Mouse (Mus musculus): ENCODE results near the gene Tiam1. TPM values are rescaled to one million over a fixed set of nuclear protein-coding genes. Genes with fewer than 3 reads are reported as not detected.
A peak's percentile ranks its signal among the peaks of the same experiment; 100 is the strongest.

The Tiam1 gene
- polyA plus RNA-seq, 1 experiment from 2014 or later: 19.4 TPM

DNA sequence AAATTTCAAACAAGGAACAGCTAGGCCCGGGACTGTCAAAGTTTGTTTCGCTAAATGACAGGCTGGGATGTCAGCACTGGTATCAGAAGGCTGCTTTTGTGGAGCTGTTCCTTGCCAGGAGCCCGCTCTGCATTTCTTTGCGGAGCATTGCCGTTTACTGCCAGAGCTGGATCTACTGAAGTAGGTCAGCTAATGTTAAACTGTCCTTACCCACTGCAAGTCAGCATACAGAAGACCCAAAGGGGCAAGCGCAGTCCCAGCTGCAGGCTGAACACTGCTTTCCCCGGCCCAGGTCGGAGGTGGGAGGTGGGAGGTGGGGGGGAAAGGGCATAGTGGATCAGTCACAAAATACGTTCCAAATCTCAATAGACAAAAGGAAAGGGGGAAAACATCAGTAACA lies 326.3 kb downstream of the Tiam1 start:
- Histone ChIP-seq H3K36me3 (peaks cover 21% of the 10 kb centered on the region), H3K4me3 (peak overlapping the region; percentile 58), H3K27me3 (ENCODE audit: insufficient read depth, poor library complexity, severe bottlenecking) (peaks cover 76% of the 10 kb centered on the region), H3K9me3 (0 out of 2 replicates have a peak, but pooled peaks cover 3% of the 10 kb centered on the region), H3K4me1 (replicated peaks) (peaks cover 43% of the 10 kb centered on the region), H3K27ac (peak overlapping the region; percentile 51)
- no peak for DNase-seq (ENCODE audit: low spot score)
- 3% methylated on average over 9 of the region's 9 CpGs for WGBS

DNA sequence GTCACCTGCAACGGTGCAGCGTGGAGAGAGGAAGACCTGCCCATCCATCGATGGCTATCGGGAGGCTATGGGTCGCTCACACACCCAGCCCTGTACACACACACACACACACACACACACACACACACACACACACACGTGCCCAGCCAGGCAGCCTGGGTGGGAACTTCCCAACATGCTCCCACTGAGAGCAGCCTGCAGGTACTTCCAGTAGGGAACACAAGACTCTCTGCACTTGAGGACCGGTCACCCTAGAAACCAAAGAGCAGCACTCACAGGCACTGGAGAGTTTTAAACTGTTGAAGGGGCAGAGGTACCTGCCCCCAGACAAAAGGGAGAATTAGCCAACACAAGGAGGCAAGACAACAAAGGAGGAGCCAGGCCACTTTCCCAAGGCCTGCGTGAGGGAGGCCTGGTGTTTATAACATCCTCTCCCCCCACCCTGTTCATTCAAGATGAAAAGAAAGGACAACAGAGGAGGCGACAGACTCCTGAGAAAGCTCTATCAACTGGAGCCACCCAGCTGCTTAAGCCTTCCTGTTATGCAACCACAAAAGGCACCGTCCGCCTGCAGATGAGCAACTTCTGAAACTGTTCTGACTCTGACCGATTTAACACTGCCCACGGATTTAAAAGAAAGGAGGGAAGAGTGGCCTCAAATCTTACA lies 326.9 kb downstream of the Tiam1 start:
- Histone ChIP-seq H3K27ac (peak overlapping the region; percentile 51), H3K36me3 (peaks cover 25% of the 10 kb centered on the region), H3K4me3 (peak overlapping the region; percentile 58), H3K9me3 (0 out of 2 replicates have a peak, but pooled peaks cover 3% of the 10 kb centered on the region), H3K27me3 (ENCODE audit: insufficient read depth, poor library complexity, severe bottlenecking) (peaks cover 76% of the 10 kb centered on the region), H3K4me1 (replicated peaks) (peaks cover 43% of the 10 kb centered on the region)
- WGBS: 34% methylated on average over 13 of the region's 13 CpGs
- DNase-seq (ENCODE audit: low spot score): no peak

DNA sequence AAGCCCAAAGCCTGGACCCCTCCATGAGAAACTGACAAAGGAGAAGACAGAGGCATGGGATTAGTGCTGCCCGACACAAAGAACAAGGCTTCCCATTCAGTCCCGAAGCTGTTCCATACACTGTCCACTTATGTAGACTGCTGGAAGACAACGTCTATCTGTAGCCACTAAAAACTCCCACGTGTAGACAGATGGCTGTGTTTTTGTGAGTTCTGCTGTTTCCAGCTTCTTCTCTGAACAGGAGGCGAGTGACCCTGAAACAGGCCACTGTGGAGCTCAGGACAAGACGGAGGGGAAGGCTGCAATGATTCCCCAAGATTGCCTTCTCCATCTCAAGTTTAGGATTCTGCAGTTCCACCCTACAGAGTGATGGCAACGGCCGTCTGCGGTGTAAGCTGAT lies 330.0 kb downstream of the Tiam1 start:
- Histone ChIP-seq H3K4me1 (replicated peaks) (peaks cover 39% of the 10 kb centered on the region), H3K27ac (peak overlapping the region; percentile 8; the same call in 1 of the 2 replicates), H3K27me3 (ENCODE audit: insufficient read depth, poor library complexity, severe bottlenecking) (peaks cover 47% of the 10 kb centered on the region), H3K4me3 (no peak overlapping the region), H3K36me3 (peaks cover 36% of the 10 kb centered on the region), H3K9me3 (no peaks in the 10 kb centered on the region)
- 79% methylated on average over 9 of the region's 9 CpGs for WGBS
- DNase-seq (ENCODE audit: low spot score): no peak

DNA sequence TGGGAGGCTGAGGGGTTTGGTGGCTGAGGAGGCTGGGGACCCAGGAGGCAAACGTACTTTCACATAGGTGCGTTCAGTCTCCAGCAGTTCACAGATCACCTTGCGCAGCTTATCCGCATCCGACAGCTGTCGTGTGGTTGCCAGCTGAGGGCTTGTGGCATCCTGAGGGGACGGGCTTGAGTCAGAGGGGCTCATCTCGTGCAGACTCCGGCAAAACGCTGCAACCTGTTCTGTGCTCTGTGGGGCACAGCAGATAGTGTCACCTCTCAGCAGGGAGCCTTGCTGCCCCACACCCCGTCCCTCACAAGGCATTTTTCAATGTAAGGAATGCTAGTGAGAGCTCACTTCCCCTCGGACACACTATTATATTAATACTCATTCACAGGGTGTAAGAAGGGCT lies 330.7 kb downstream of the Tiam1 start:
- Histone ChIP-seq H3K27me3 (ENCODE audit: insufficient read depth, poor library complexity, severe bottlenecking) (peaks cover 42% of the 10 kb centered on the region), H3K27ac (no peak overlapping the region), H3K36me3 (peaks cover 36% of the 10 kb centered on the region), H3K4me3 (no peak overlapping the region), H3K4me1 (replicated peaks) (peaks cover 33% of the 10 kb centered on the region), H3K9me3 (no peaks in the 10 kb centered on the region)
- no peak for DNase-seq (ENCODE audit: low spot score)
- 73% methylated on average over 12 of the region's 12 CpGs for WGBS

DNA sequence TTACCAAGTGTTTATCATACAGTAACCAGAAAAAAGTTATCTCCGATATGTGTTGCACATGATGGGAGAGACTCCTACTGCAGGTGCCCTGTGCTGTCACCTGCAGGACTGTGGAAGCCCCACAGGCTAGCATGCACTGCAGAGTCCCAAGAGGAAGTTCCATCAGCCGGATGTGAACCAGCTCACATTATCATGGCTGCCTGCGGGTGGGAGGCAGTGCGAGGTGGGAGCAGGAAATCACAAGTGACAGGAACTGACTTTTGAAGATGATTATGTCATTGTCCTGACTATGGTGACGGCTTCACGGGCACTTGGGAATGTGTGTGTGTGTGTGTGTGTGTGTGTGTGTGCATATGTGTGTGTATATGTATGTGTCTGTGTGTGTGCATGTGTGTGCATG lies 333.2 kb downstream of the Tiam1 start:
- Histone ChIP-seq H3K4me3 (no peak overlapping the region), H3K4me1 (replicated peaks) (peaks cover 16% of the 10 kb centered on the region), H3K27me3 (ENCODE audit: insufficient read depth, poor library complexity, severe bottlenecking) (peaks cover 21% of the 10 kb centered on the region), H3K27ac (no peak overlapping the region), H3K36me3 (peaks cover 38% of the 10 kb centered on the region), H3K9me3 (no peaks in the 10 kb centered on the region)
- 91% methylated on average over 6 of the region's 6 CpGs for WGBS
- DNase-seq (ENCODE audit: low spot score): no peak

DNA sequence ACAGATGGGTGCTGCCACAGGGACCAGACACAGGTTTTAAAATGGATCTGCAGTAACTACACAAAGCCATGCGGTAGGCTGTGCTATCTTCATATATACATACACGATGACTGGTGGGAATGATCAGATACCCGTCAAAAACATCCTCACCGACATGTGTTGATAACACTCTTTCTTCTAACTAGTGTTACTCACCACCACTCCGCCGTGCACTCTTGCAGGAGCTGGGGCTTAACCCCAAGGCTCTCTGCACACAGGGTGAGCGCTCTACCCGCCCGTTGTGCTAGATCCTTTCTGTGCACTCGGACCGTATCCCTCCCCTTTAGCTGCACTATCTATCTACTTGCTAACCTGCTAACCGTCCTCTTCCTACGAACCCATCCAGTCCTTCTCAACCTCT lies 335.4 kb downstream of the Tiam1 start:
- H3K36me3 ChIP-seq: peaks cover 61% of the 10 kb centered on the region
- no peak for DNase-seq (ENCODE audit: low spot score)
- no peaks in the 10 kb centered on the region; the same call in 1 of the 2 replicates for H3K27me3 ChIP-seq (ENCODE audit: insufficient read depth, poor library complexity, severe bottlenecking)
- H3K4me1 ChIP-seq (replicated peaks): peaks cover 4% of the 10 kb centered on the region; the same call in 1 of the 2 replicates
- H3K4me3 ChIP-seq: no peak overlapping the region
- 85% methylated on average over 13 of the region's 13 CpGs for WGBS
- no peak overlapping the region for H3K27ac ChIP-seq
- no peaks in the 10 kb centered on the region for H3K9me3 ChIP-seq

DNA sequence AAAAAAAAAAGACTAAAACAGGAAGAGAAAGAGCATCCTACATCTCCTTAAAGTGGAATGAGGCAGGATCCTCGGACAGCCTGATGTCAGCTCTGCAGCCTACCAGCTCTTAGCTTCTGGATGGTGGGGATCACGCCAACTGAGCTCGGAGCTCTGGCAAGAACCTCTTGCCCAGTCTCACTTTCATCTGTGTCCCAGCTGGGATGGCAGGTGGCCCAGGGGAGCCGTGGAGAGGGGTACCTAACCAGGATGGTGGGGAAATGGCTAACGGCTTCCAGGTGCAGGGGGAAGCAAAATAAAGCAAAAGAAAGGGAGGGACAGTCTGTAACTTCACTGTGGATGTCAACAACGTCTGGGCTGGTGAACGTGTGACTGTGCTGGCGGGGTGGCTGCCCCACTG lies 337.6 kb downstream of the Tiam1 start:
- no peak for DNase-seq (ENCODE audit: low spot score)
- peaks cover 50% of the 10 kb centered on the region for H3K36me3 ChIP-seq
- WGBS: 70% methylated on average over 8 of the region's 8 CpGs

DNA sequence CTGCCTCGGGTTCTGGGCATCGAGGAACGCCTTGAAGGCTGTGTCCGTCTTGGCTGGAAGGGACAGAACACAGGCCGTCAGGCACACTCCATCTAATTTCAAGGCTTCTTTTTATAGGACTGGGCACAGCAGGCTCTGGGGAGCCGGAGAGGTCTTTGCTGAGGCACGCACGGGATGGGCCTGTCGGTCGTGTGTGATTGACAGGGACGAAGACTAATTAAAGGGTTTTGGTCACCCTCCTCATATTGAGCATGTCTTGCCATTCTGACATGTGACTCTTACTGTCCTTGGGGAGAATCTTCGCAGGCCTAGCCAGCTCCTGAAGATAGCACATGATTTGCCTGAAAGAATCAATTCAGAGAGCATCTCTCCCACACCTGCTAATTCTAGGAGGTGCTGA lies 338.4 kb downstream of the Tiam1 start:
- no peaks in the 10 kb centered on the region for H3K27me3 ChIP-seq (ENCODE audit: insufficient read depth, poor library complexity, severe bottlenecking)
- H3K27ac ChIP-seq: no peak overlapping the region; the same call in 1 of the 2 replicates
- WGBS: 84% methylated on average over 12 of the region's 12 CpGs
- peaks cover 45% of the 10 kb centered on the region for H3K36me3 ChIP-seq
- no peak overlapping the region for H3K4me3 ChIP-seq
- no peak for DNase-seq (ENCODE audit: low spot score)
- no peaks in the 10 kb centered on the region for H3K9me3 ChIP-seq
- no peaks in the 10 kb centered on the region; the same call in 1 of the 2 replicates for H3K4me1 ChIP-seq (replicated peaks)

More for the DNA sequence above, 337.6 kb downstream of the Tiam1 start:
- H3K27me3 ChIP-seq (ENCODE audit: insufficient read depth, poor library complexity, severe bottlenecking): no peaks in the 10 kb centered on the region
- H3K4me1 ChIP-seq (replicated peaks): no peaks in the 10 kb centered on the region; the same call in 1 of the 2 replicates
- no peak overlapping the region for H3K4me3 ChIP-seq
- H3K27ac ChIP-seq: no peak overlapping the region
- H3K9me3 ChIP-seq: no peaks in the 10 kb centered on the region

DNA sequence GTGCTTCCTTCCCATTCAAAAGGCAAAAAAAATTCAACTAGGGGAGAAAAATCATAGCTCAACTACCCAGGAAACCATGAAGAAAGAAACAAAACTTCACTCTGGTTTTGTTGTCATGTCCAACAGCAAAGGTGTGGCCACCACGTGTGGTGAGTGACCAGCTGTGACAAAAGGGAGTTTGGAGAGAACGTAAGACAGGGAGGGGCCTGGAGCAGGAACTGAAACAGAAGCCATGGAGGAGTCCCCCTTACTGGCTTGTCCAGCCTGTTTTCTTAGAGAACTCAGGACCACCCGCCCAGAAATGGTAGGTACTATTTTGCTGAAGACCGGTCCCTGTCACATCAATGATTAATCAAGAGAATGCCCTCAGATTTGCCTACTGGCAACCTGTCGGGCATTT lies 342.1 kb downstream of the Tiam1 start:
- Histone ChIP-seq H3K36me3 (peaks cover 54% of the 10 kb centered on the region), H3K4me1 (replicated peaks) (no peaks in the 10 kb centered on the region), H3K27me3 (ENCODE audit: insufficient read depth, poor library complexity, severe bottlenecking) (no peaks in the 10 kb centered on the region), H3K9me3 (no peaks in the 10 kb centered on the region), H3K4me3 (no peak overlapping the region), H3K27ac (no peak overlapping the region)
- 86% methylated on average over 5 of the region's 5 CpGs for WGBS
- no peak for DNase-seq (ENCODE audit: low spot score)

DNA sequence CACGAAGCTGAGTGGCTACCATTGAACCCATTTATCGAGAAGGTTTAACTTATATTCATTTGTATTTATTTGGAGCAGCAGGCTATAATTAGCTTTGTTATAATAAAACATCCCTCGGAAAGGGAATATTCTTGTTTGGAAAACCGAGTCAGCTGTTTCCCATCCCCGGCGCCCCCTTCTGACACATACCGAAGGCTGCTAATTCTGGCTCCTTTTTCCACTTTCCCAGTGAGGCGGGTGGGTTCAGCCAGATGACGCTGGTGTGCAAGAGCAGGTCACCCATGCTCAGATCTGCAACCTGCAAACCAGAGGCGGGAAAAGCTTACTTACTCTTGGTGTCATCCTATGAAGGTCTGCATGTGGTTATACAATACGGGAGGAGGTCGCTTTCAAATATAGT lies 343.8 kb downstream of the Tiam1 start:
- no peak overlapping the region for H3K4me3 ChIP-seq
- H3K9me3 ChIP-seq: no peaks in the 10 kb centered on the region
- no peaks in the 10 kb centered on the region for H3K4me1 ChIP-seq (replicated peaks)
- 85% methylated on average over 12 of the region's 12 CpGs for WGBS
- H3K27me3 ChIP-seq (ENCODE audit: insufficient read depth, poor library complexity, severe bottlenecking): no peaks in the 10 kb centered on the region
- H3K36me3 ChIP-seq: peaks cover 55% of the 10 kb centered on the region
- H3K27ac ChIP-seq: no peak overlapping the region
- no peak for DNase-seq (ENCODE audit: low spot score)

DNA sequence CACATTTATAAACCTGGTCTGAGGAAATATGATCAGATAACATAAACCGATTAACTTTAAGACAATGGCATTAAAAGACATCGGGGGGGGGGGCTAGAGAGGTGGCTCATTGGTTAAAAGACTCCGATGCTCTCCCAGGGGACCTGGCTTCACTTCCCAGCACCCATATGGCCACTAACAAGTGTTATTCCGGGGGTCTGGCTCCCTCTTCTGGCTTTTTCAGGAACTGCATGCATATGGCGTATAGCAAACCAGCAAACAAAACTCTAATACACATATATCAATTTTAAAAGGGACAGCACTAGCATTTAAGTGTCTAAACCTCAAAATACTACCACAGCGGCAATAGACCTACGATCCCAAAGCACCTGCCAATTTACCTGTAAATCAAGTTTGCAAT lies 347.0 kb downstream of the Tiam1 start:
- H3K4me3 ChIP-seq: no peak overlapping the region
- 89% methylated on average over 7 of the region's 7 CpGs for WGBS
- DNase-seq (ENCODE audit: low spot score): no peak
- no peaks in the 10 kb centered on the region for H3K9me3 ChIP-seq
- H3K36me3 ChIP-seq: peaks cover 60% of the 10 kb centered on the region
- H3K27me3 ChIP-seq (ENCODE audit: insufficient read depth, poor library complexity, severe bottlenecking): no peaks in the 10 kb centered on the region
- no peaks in the 10 kb centered on the region for H3K4me1 ChIP-seq (replicated peaks)
- H3K27ac ChIP-seq: no peak overlapping the region

DNA sequence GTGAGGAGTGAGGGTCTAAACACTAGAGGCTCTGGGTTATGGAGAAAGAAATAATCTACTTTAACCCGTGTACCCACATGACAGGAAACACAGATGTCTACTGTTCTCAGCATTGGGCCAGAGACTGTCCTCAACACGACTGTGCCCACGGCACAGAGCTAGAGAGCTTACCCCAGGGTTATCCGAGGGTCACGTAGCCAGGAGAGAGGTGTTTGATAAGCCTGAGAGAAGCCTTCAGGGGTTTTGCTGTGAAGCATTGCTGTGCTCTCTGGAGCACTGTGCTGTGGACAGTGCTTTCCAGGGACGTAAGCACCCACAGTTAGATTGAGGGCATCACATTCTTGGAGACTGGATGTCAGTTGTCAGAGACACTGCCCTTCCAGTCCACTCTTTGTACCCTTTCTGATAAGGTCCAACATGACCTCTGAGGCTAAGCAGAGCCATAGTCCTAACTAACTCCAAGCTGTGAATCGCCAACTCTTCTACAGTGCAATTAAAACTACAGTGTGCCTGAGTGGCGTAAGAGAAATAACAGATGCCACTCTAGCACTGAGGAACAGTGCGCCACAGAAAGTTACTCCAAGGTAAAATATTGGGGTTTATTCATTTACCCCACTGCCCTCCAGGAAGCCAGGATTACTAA lies 353.7 kb downstream of the Tiam1 start:
- DNase-seq (ENCODE audit: low spot score): no peak
- 91% methylated on average over 9 of the region's 9 CpGs for WGBS
- H3K27ac ChIP-seq: no peak overlapping the region
- H3K9me3 ChIP-seq: no peaks in the 10 kb centered on the region; the same call in 1 of the 2 replicates
- H3K4me1 ChIP-seq (replicated peaks): 0 out of 2 replicates have a peak, but pooled peaks cover 5% of the 10 kb centered on the region
- no peaks in the 10 kb centered on the region for H3K27me3 ChIP-seq (ENCODE audit: insufficient read depth, poor library complexity, severe bottlenecking)
- H3K36me3 ChIP-seq: peaks cover 63% of the 10 kb centered on the region
- no peak overlapping the region for H3K4me3 ChIP-seq

DNA sequence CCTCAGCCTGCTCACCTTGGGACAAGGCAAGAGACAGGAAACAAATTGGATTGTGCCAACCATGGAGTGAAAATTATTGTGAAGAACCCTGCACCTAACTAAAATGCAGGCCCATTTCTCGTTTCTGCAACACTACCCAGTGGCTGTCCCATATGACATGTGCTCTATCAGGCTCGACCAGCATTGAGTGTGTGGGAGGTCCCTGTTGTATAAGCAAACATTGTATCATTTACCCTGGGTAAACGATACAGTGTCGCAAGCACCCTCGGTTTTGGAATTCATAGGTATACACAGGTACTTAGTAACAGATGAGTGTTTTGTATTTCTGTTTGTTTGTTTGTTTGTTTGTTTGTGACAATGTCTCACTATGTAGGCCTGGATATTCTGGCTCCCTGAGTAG lies 357.8 kb downstream of the Tiam1 start:
- no peak for DNase-seq (ENCODE audit: low spot score)
- 83% methylated on average over 5 of the region's 5 CpGs for WGBS
- Histone ChIP-seq H3K27ac (no peak overlapping the region), H3K9me3 (no peaks in the 10 kb centered on the region; the same call in 1 of the 2 replicates), H3K27me3 (ENCODE audit: insufficient read depth, poor library complexity, severe bottlenecking) (no peaks in the 10 kb centered on the region), H3K4me1 (replicated peaks) (0 out of 2 replicates have a peak, but pooled peaks cover 5% of the 10 kb centered on the region), H3K36me3 (peaks cover 26% of the 10 kb centered on the region), H3K4me3 (no peak overlapping the region)
